Mouse (Mus musculus) MEL (cell line): Measurements from ENCODE around the gene Trpv4. TPM values are rescaled to one million over a fixed set of nuclear protein-coding genes. Genes with fewer than 3 reads are reported as not detected.

Experiments
- DNase-seq: peaks from one replicate; pipeline ENCODE4 v3.0.0; 2011; ENCODE audit warnings: low read depth, low spot score
- H3K27ac ChIP-seq: 2 replicates; pipeline ENCODE4 v1.5.1; 2012; ENCODE audit warnings: low read depth, mild to moderate bottlenecking, control low read depth, low read length, moderate library complexity; ENCODE audit not compliant: control insufficient read depth
- H3K27me3 ChIP-seq, 2 experiments: fragments of 150-350 bp in 1 of 2; sonication (generic) in 1 of 2; 2 replicates each; pipeline ENCODE4 v1.6.1; 2012; ENCODE audit warnings: low read length in 2 of 2, mild to moderate bottlenecking in 2 of 2, improper control_type of control experiment in 1 of 2, moderate library complexity in 1 of 2; ENCODE audit not compliant: insufficient read depth in 2 of 2, control insufficient read depth in 1 of 2
- H3K36me3 ChIP-seq, 2 experiments: 2 replicates each; pipeline ENCODE4 v1.6.1; 2012 to 2014; ENCODE audit warnings: low read length in 2 of 2, improper control_type of control experiment in 1 of 2, inconsistent platforms in 1 of 2, mild to moderate bottlenecking in 1 of 2; ENCODE audit not compliant: insufficient read depth in 2 of 2, control insufficient read depth in 1 of 2
- H3K4me1 ChIP-seq, 2 experiments: fragments of 150-350 bp in 1 of 2; sonication (generic) in 1 of 2; 2 replicates each; pipeline ENCODE4 v1.6.1; 2012; ENCODE audit warnings: low read length in 2 of 2, improper control_type of control experiment in 1 of 2, mild to moderate bottlenecking in 1 of 2; ENCODE audit not compliant: insufficient read depth in 2 of 2, control insufficient read depth in 1 of 2
- H3K4me3 ChIP-seq, 2 experiments: fragments of 150-350 bp in 1 of 2; sonication (generic) in 1 of 2; 2 replicates each; pipeline ENCODE4 v1.5.1; 2012; ENCODE audit warnings: low read depth in 2 of 2, low read length in 2 of 2, mild to moderate bottlenecking in 2 of 2, moderate library complexity in 2 of 2, control low read depth in 1 of 2, improper control_type of control experiment in 1 of 2; ENCODE audit not compliant: control insufficient read depth in 1 of 2, insufficient read depth in 1 of 2
- H3K79me2 ChIP-seq: 2 replicates; pipeline ENCODE4 v1.6.1; 2012; ENCODE audit warnings: mild to moderate bottlenecking, low read length, moderate library complexity; ENCODE audit not compliant: control insufficient read depth, poor library complexity, insufficient read depth
- H3K9ac ChIP-seq: 2 replicates; pipeline ENCODE4 v1.6.1; 2012; ENCODE audit warnings: low read depth, mild to moderate bottlenecking, control low read depth, low read length, moderate library complexity; ENCODE audit not compliant: control insufficient read depth, poor library complexity, severe bottlenecking
- H3K9me3 ChIP-seq: fragments of 150-350 bp; sonication (generic); replicated peaks from 2 replicates; pipeline ENCODE4 v1.6.1; 2012; ENCODE audit warnings: mild to moderate bottlenecking, low read length, improper control_type of control experiment, moderate library complexity; ENCODE audit not compliant: insufficient read depth
- BHLHE40 ChIP-seq: IDR thresholded peaks from 2 replicates; pipeline ENCODE4 v1.6.1; 2012; ENCODE audit warnings: low read depth, mild to moderate bottlenecking, inconsistent platforms, low read length, improper control_type of control experiment, borderline replicate concordance
- CHD1 ChIP-seq: IDR thresholded peaks from 2 replicates; pipeline ENCODE4 v1.6.1; 2012; ENCODE audit warnings: low read depth, mild to moderate bottlenecking, inconsistent platforms, low read length, improper control_type of control experiment
- CHD2 ChIP-seq: IDR thresholded peaks from 2 replicates; pipeline ENCODE4 v1.6.1; 2011; ENCODE audit warnings: low read length, improper control_type of control experiment
- ELF1 ChIP-seq: IDR thresholded peaks from 2 replicates; pipeline ENCODE4 v1.6.1; 2014; ENCODE audit warnings: low read depth, mild to moderate bottlenecking, inconsistent platforms, low read length, improper control_type of control experiment, moderate library complexity
- GABPA ChIP-seq: IDR thresholded peaks from 2 replicates; pipeline ENCODE4 v1.6.1; 2012; ENCODE audit warnings: low read depth, mild to moderate bottlenecking, inconsistent platforms, low read length, improper control_type of control experiment, moderate library complexity
- HCFC1 ChIP-seq: IDR thresholded peaks from 2 replicates; pipeline ENCODE4 v1.6.1; 2012; ENCODE audit warnings: low read depth, mild to moderate bottlenecking, inconsistent platforms, low read length, improper control_type of control experiment, moderate library complexity
- MAFK ChIP-seq: IDR thresholded peaks from 2 replicates; pipeline ENCODE4 v1.6.1; 2011; ENCODE audit warnings: low read depth, mild to moderate bottlenecking, low read length, improper control_type of control experiment, borderline replicate concordance
- MAX ChIP-seq: IDR thresholded peaks from 2 replicates; pipeline ENCODE4 v1.6.1; 2011; ENCODE audit warnings: low read length, improper control_type of control experiment
- MAZ ChIP-seq: IDR thresholded peaks from 2 replicates; pipeline ENCODE4 v1.6.1; 2012; ENCODE audit warnings: low read depth, mild to moderate bottlenecking, inconsistent platforms, low read length, improper control_type of control experiment
- MEF2A ChIP-seq: IDR thresholded peaks from 2 replicates; pipeline ENCODE4 v1.6.1; 2014; ENCODE audit warnings: low read depth, mild to moderate bottlenecking, inconsistent platforms, low read length, improper control_type of control experiment; ENCODE audit not compliant: poor library complexity, insufficient replicate concordance, severe bottlenecking; ENCODE audit errors: extremely low read depth
- MXI1 ChIP-seq: IDR thresholded peaks from 2 replicates; pipeline ENCODE4 v1.6.1; 2011; ENCODE audit warnings: mild to moderate bottlenecking, low read depth, low read length, improper control_type of control experiment
- MYB ChIP-seq: IDR thresholded peaks from 2 replicates; pipeline ENCODE4 v1.6.1; 2011; ENCODE audit warnings: mild to moderate bottlenecking, low read depth, low read length, improper control_type of control experiment
- NRF1 ChIP-seq: IDR thresholded peaks from 2 replicates; pipeline ENCODE4 v1.6.1; 2014; ENCODE audit warnings: low read depth, mild to moderate bottlenecking, inconsistent platforms, low read length, improper control_type of control experiment, moderate library complexity; ENCODE audit not compliant: poor library complexity, insufficient read depth, severe bottlenecking
- POLR2A ChIP-seq, 2 experiments: IDR thresholded peaks; 2 replicates each; pipeline ENCODE4 v1.6.1; 2011 to 2012; ENCODE audit warnings: low read length in 2 of 2, mild to moderate bottlenecking in 2 of 2, control low read depth in 1 of 2, improper control_type of control experiment in 1 of 2, low read depth in 1 of 2, moderate library complexity in 1 of 2; ENCODE audit not compliant: control insufficient read depth in 1 of 2, insufficient read depth in 1 of 2, poor library complexity in 1 of 2
- POLR2AphosphoS5 ChIP-seq: IDR thresholded peaks from 2 replicates; pipeline ENCODE4 v1.6.1; 2012; ENCODE audit warnings: low read depth, borderline replicate concordance, mild to moderate bottlenecking, inconsistent platforms, low read length, moderate library complexity, mixed read lengths
- RAD21 ChIP-seq: IDR thresholded peaks from 2 replicates; pipeline ENCODE4 v1.6.1; 2011; ENCODE audit warnings: mild to moderate bottlenecking, low read depth, low read length, improper control_type of control experiment
- RCOR1 ChIP-seq: IDR thresholded peaks from 2 replicates; pipeline ENCODE4 v1.6.1; 2012; ENCODE audit warnings: low read depth, mild to moderate bottlenecking, inconsistent platforms, low read length, improper control_type of control experiment
- SIN3A ChIP-seq: IDR thresholded peaks from 2 replicates; pipeline ENCODE4 v1.6.1; 2012; ENCODE audit warnings: low read length, improper control_type of control experiment, inconsistent platforms
- TCF12 ChIP-seq: IDR thresholded peaks from 2 replicates; pipeline ENCODE4 v1.6.1; 2014; ENCODE audit warnings: low read depth, mild to moderate bottlenecking, inconsistent platforms, low read length, improper control_type of control experiment, moderate library complexity
- UBTF ChIP-seq: IDR thresholded peaks from 2 replicates; pipeline ENCODE4 v1.6.1; 2012; ENCODE audit warnings: low read depth, mild to moderate bottlenecking, inconsistent platforms, low read length, improper control_type of control experiment, moderate library complexity, borderline replicate concordance; ENCODE audit not compliant: insufficient read depth
- USF2 ChIP-seq, 2 experiments: IDR thresholded peaks; 2 replicates each; pipeline ENCODE4 v1.6.1; 2011 to 2012; ENCODE audit warnings: improper control_type of control experiment in 2 of 2, low read length in 2 of 2, borderline replicate concordance in 1 of 2, inconsistent platforms in 1 of 2, low read depth in 1 of 2, mild to moderate bottlenecking in 1 of 2; ENCODE audit not compliant: insufficient read depth in 1 of 2
- ZNF384 ChIP-seq: IDR thresholded peaks from 2 replicates; pipeline ENCODE4 v1.6.1; 2012; ENCODE audit warnings: low read depth, mild to moderate bottlenecking, inconsistent platforms, low read length, improper control_type of control experiment
- polyA plus RNA-seq, 2 experiments: library from polyadenylated mRNA; stranded (reverse) in 1 of 2; unstranded in 1 of 2; fragments of >175 nt in 1 of 2; fragments of >200 nt in 1 of 2; gene quantifications; 2 replicates each; pipeline versions ENCODE4 v1.2.1 to v1.2.4; 2012; ENCODE audit warnings: low replicate concordance in 2 of 2, low read depth in 1 of 2; ENCODE audit not compliant: insufficient read length in 2 of 2, insufficient read depth in 1 of 2, missing spikeins in 1 of 2
- total RNA-seq: library from RNA; depleted of rRNA; stranded (reverse); fragments of 300-350 nt; gene quantifications from 2 replicates; pipeline ENCODE4 v1.2.3, GENCODE M21; 2012

Trpv4 gene
- total and polyA plus RNA-seq, 3 experiments = 0.29 TPM; not detected in 2

DNA sequence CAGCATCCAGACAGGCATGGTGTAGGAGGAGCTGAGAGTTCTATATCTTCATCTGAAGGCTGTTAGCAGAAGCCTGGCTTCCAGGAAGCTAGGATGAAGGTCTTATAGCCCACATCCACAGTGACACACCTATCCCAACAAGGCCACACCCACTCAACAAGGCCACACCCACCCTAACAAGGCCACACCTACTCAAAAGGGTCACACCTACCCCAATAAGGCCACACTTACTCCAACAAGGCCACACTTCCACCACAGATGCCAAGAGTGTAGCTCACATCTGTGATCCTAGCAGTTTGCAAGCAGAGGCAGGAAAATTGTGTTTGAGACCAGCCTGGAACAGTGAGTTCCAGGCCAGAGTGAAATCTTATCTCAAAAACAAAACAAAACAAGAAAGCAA lies 29.7 kb upstream of the Trpv4 start:
- Histone ChIP-seq H3K9ac (no peak overlapping the region), H3K27ac (no peak overlapping the region), H3K36me3 (peaks cover 0 to 6% of the 10 kb centered on the region in 2 experiments; a peak in 1 of 4 replicates), H3K9me3 (no peaks in the 10 kb centered on the region), H3K79me2 (peaks cover 6% of the 10 kb centered on the region), H3K4me3 (no peak overlapping the region), H3K4me1 (peaks cover 0 to 18% of the 10 kb centered on the region in 2 experiments; a peak in 2 of 4 replicates), H3K27me3 (no peaks in the 10 kb centered on the region)
- peak; percentile 40 for DNase-seq
- TF ChIP-seq TCF12 (no peak), GABPA (no peak), UBTF (no peak), POLR2AphosphoS5 (no peak), CHD1 (no peak), MAFK (no peak), MAX (no peak), USF2 (IDR thresholded peaks at IDR 0.05; ENCODE audit: borderline replicate concordance in 1 of 2, insufficient read depth in 1 of 2, low read depth in 1 of 2, low read length in 2 of 2) (no peak), BHLHE40 (no peak), MYB (no peak), RCOR1 (no peak), HCFC1 (no peak), SIN3A (no peak), RAD21 (no peak), POLR2A (IDR thresholded peaks at IDR 0.05; ENCODE audit: control insufficient read depth in 1 of 2, insufficient read depth in 1 of 2, low read depth in 1 of 2, low read length in 2 of 2, poor library complexity in 1 of 2) (no peak), ELF1 (no peak), CHD2 (no peak)

- no peaks in the 10 kb centered on the region for H3K27me3 ChIP-seq
- H3K36me3 ChIP-seq = peaks cover 0 to 6% of the 10 kb centered on the region in 2 experiments; a peak in 1 of 4 replicates
- no peak overlapping the region for H3K27ac ChIP-seq
- H3K9me3 ChIP-seq = no peaks in the 10 kb centered on the region
- no peak overlapping the region for H3K4me3 ChIP-seq
- H3K79me2 ChIP-seq = peaks cover 6% of the 10 kb centered on the region
- H3K9ac ChIP-seq = no peak overlapping the region
- TF ChIP-seq ZNF384 (no peak), MAZ (no peak), MEF2A (no peak), CHD1 (no peak), MAFK (no peak), ELF1 (no peak), HCFC1 (no peak), NRF1 (no peak), MXI1 (no peak)
- DNase-seq = no peak
- H3K4me1 ChIP-seq = peaks cover 0 to 15% of the 10 kb centered on the region in 2 experiments; a peak in 2 of 4 replicates
Observed at GRCm38 (mm10) chr5:114686726-114687210, 28.5 kb upstream of the Trpv4 start.
